Mouse (Mus musculus): ENCODE data around the gene Zdhhc18. TPM values are rescaled to one million over a fixed set of nuclear protein-coding genes. Genes with fewer than 3 reads are reported as not detected.
"Not testable (repeated sequence)": the region's sequence is repeated elsewhere in the genome, so short reads cannot be mapped to it uniquely, and the experiment has no call there.

Gene Zdhhc18
- total and polyA plus RNA-seq, 2 experiments from 2014 or later, result 1.7 to 11.4 TPM

DNA sequence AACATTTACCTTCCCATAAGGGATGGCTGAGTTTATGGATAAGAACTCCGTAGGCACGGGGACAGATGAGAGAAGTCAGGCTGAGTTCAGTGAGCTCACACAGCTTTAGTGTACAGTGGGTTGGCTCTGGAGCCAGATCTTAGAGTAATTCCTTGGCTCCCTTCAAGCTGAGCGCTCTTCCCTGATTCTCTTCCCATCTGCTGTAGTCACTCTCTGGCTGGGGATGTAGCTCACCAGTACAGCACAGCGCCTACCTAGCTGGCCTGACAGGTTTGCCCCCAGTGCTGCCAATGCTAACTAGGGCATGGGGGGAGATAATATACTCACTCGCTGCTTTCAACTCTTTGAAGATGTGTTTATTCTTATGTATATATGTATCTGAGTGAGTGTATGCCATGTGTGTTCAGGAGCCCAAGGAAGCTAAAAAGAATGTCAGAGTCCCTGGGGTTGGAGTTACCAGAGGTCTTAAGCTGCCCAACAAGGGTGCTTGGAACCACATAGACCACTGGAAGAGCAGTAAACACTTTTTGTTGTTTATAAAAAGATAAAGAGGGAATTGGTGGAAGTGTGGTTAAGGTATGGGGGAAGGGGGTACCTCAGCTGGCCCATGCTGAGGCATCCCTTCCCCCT lies 8.0 kb upstream of the Zdhhc18 start:
- H3K27ac ChIP-seq (ENCODE audit: low read depth), result no peak overlapping the region
- H3K27me3 ChIP-seq (ENCODE audit: control insufficient read depth, insufficient read depth, low read length), result no peaks in the 10 kb centered on the region
- no peak for TF ChIP-seq CTCF (IDR thresholded peaks at IDR 0.05; ENCODE audit: low read depth)
- TF ChIP-seq EP300 (IDR thresholded peaks at IDR 0.05; ENCODE audit: low read depth), result no peak
- H3K4me2 ChIP-seq (ENCODE audit: low read depth, low read length), result no peak overlapping the region
- no peaks in the 10 kb centered on the region for H3K9me3 ChIP-seq (replicated peaks; ENCODE audit: control insufficient read depth, low read length)
- no peak overlapping the region for H3K4me3 ChIP-seq (ENCODE audit: low read depth, low read length)
- peaks cover 22% of the 10 kb centered on the region for H3K4me1 ChIP-seq (ENCODE audit: control insufficient read depth, insufficient read depth)
- no peak for DNase-seq (ENCODE audit: low spot score)
- H3K36me3 ChIP-seq (replicated peaks; ENCODE audit: control insufficient read depth, insufficient read depth, low read length), result peaks cover 8% of the 10 kb centered on the region
- ATAC-seq (ENCODE audit: insufficient read depth, low read depth), result no peak
- WGBS, result 53% methylated on average over 5 of the region's 5 CpGs
- no peak overlapping the region for H3K9ac ChIP-seq (replicated peaks; ENCODE audit: low read depth, low read length)

DNA sequence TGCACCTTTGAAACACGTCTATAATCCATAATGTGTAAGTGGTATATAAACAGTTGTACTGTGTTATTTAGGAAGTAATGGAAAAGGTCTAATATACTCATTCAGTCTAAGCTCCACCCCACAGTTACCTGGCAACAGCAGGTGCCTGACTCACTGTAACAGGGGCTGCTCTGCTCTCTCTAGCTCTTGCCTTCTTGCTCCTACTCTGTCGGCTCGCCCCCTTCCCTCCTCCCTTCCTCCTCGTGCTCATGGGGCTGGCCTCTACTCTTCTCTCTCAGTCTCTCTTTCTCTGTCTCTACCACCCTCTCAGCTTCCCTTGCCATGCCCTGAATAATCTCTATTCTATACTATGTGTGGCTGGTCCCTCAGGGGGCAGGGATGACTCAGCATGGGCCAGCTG lies 7.0 kb upstream of the Zdhhc18 start:
- no peak for DNase-seq (ENCODE audit: low spot score)
- Histone ChIP-seq H3K27ac (ENCODE audit: low read depth) (no peak overlapping the region), H3K9ac (replicated peaks; ENCODE audit: low read depth, low read length) (no peak overlapping the region), H3K4me3 (ENCODE audit: low read depth, low read length) (no peak overlapping the region), H3K4me1 (ENCODE audit: control insufficient read depth, insufficient read depth) (peaks cover 22% of the 10 kb centered on the region), H3K4me2 (ENCODE audit: low read depth, low read length) (no peak overlapping the region), H3K36me3 (replicated peaks; ENCODE audit: control insufficient read depth, insufficient read depth, low read length) (peaks cover 2% of the 10 kb centered on the region), H3K9me3 (replicated peaks; ENCODE audit: control insufficient read depth, low read length) (no peaks in the 10 kb centered on the region), H3K27me3 (ENCODE audit: control insufficient read depth, insufficient read depth, low read length) (no peaks in the 10 kb centered on the region)
- no peak for TF ChIP-seq EP300 (IDR thresholded peaks at IDR 0.05; ENCODE audit: low read depth)
- no peak for TF ChIP-seq CTCF (IDR thresholded peaks at IDR 0.05; ENCODE audit: low read depth)
- ATAC-seq (ENCODE audit: insufficient read depth, low read depth), result no peak
- WGBS, result 29% methylated on average over 4 of the region's 4 CpGs

DNA sequence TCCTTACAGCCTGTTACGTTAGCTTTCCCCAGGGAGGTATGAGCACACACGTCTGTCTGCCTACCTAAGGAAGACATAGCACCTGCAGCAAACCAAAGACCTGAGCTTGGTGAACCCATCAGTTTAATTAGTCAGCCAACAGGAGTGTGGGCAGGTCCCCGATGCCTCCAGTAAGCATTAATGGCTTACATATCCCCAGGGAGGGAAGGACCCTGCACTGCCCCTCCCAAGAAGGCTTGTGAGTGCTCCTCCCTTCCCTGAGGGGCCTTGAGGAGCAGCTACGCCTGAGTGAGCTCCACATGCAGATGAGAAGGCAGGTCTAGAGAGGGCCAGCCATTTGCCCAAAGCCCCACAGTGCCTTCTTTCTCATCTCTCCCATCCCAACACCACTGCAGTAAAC lies 6.3 kb upstream of the Zdhhc18 start:
- no peak overlapping the region for H3K9ac ChIP-seq (replicated peaks; ENCODE audit: low read depth, low read length)
- WGBS, result 64% methylated on average over 4 of the region's 4 CpGs
- no peaks in the 10 kb centered on the region for H3K36me3 ChIP-seq (replicated peaks; ENCODE audit: control insufficient read depth, insufficient read depth, low read length)
- peaks cover 22% of the 10 kb centered on the region for H3K4me1 ChIP-seq (ENCODE audit: control insufficient read depth, insufficient read depth)
- no peaks in the 10 kb centered on the region for H3K9me3 ChIP-seq (replicated peaks; ENCODE audit: control insufficient read depth, low read length)
- no peak overlapping the region for H3K4me2 ChIP-seq (ENCODE audit: low read depth, low read length)
- no peak for TF ChIP-seq CTCF (IDR thresholded peaks at IDR 0.05; ENCODE audit: low read depth)
- no peak for TF ChIP-seq EP300 (IDR thresholded peaks at IDR 0.05; ENCODE audit: low read depth)
- no peaks in the 10 kb centered on the region for H3K27me3 ChIP-seq (ENCODE audit: control insufficient read depth, insufficient read depth, low read length)
- DNase-seq (ENCODE audit: low spot score) (no peak), ATAC-seq (ENCODE audit: insufficient read depth, low read depth) (no peak)
- no peak overlapping the region for H3K27ac ChIP-seq (ENCODE audit: low read depth)
- no peak overlapping the region for H3K4me3 ChIP-seq (ENCODE audit: low read depth, low read length)

DNA sequence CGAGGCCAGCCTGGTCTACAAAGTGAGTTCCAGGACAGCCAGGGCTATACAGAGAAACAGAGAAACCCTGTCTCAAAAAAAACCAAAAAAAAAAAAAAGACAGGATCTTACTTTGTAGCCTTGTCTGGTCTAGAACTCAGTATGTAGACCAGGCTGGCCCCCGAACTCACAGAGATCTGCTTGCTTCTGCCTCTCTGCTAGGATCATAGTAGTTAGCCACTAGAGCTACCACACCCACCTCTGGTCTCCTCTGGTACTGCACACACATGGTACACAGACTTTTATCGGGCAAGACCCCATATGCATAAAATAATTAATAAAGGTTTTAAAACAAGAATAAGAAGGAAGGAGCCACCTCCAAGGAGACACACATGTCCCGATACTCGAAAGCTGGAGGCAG lies 4.1 kb upstream of the Zdhhc18 start:
- not testable (repeated sequence) for H3K4me1 ChIP-seq (ENCODE audit: control insufficient read depth, insufficient read depth); H3K27ac ChIP-seq (ENCODE audit: low read depth); DNase-seq (ENCODE audit: low spot score); H3K4me3 ChIP-seq (ENCODE audit: low read depth, low read length); H3K9me3 ChIP-seq (replicated peaks; ENCODE audit: control insufficient read depth, low read length); H3K36me3 ChIP-seq (replicated peaks; ENCODE audit: control insufficient read depth, insufficient read depth, low read length); H3K4me2 ChIP-seq (ENCODE audit: low read depth, low read length); ATAC-seq (ENCODE audit: insufficient read depth, low read depth); H3K27me3 ChIP-seq (ENCODE audit: control insufficient read depth, insufficient read depth, low read length); H3K9ac ChIP-seq (replicated peaks; ENCODE audit: low read depth, low read length)
- WGBS, result 90% methylated on average over 5 of the region's 5 CpGs

DNA sequence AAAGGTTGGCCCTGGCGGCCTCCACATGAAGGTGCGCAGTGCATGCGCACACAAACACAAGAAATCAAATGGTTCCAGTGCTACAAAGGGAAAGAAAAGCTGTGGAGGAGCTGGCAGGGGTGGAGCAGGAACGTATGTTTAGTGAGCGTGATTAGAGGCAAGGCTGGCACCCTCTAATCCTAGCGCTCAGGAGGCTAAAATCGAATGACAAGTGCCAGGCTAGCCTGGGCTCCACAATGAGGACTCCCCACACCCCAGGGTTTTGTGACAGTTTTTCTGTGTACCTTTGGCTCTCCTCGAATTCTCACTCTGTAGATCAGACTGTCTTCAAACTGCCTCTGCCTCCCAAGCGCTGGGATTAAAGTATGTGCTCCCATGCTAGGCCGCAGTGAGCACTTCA lies 2.8 kb upstream of the Zdhhc18 start:
- H3K36me3 ChIP-seq (replicated peaks; ENCODE audit: control insufficient read depth, insufficient read depth, low read length), result no peaks in the 10 kb centered on the region
- DNase-seq (ENCODE audit: low spot score), result no peak
- H3K4me2 ChIP-seq (ENCODE audit: low read depth, low read length), result no peak overlapping the region
- no peak overlapping the region for H3K27ac ChIP-seq (ENCODE audit: low read depth)
- H3K9me3 ChIP-seq (replicated peaks; ENCODE audit: control insufficient read depth, low read length), result no peaks in the 10 kb centered on the region
- H3K4me1 ChIP-seq (ENCODE audit: control insufficient read depth, insufficient read depth), result no peaks in the 10 kb centered on the region
- H3K4me3 ChIP-seq (ENCODE audit: low read depth, low read length), result no peak overlapping the region
- H3K9ac ChIP-seq (replicated peaks; ENCODE audit: low read depth, low read length), result no peak overlapping the region
- 80% methylated on average over 10 of the region's 10 CpGs for WGBS
- no peaks in the 10 kb centered on the region for H3K27me3 ChIP-seq (ENCODE audit: control insufficient read depth, insufficient read depth, low read length)
- TF ChIP-seq CTCF (IDR thresholded peaks at IDR 0.05; ENCODE audit: low read depth) (no peak), EP300 (IDR thresholded peaks at IDR 0.05; ENCODE audit: low read depth) (no peak)
- no peak for ATAC-seq (ENCODE audit: insufficient read depth, low read depth)

DNA sequence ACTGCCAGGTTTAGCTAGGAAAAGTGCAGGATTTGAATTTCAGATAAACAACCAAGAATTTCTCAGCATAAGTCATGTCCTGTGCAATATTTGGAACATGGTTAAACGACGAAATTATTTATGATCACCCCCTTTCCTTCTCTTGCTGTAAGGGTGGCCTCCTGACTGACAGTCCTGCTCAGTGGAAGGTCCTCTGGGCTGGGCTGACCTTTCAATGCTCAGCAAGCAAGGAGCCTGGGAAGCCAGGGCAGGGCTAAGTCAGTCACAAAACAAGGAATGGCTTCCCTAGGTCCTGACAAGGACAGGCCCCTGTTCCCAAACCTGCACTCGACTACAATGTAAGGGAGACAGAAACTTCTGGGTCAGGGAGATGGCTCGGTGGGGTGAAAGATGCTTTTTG lies 2.0 kb upstream of the Zdhhc18 start:
- no peak for TF ChIP-seq EP300 (IDR thresholded peaks at IDR 0.05; ENCODE audit: low read depth)
- no peak for TF ChIP-seq CTCF (IDR thresholded peaks at IDR 0.05; ENCODE audit: low read depth)
- no peak overlapping the region for H3K4me2 ChIP-seq (ENCODE audit: low read depth, low read length)
- H3K9me3 ChIP-seq (replicated peaks; ENCODE audit: control insufficient read depth, low read length), result no peaks in the 10 kb centered on the region
- 69% methylated on average over 4 of the region's 4 CpGs for WGBS
- no peak overlapping the region for H3K27ac ChIP-seq (ENCODE audit: low read depth)
- no peak for ATAC-seq (ENCODE audit: insufficient read depth, low read depth)
- DNase-seq (ENCODE audit: low spot score), result no peak
- H3K9ac ChIP-seq (replicated peaks; ENCODE audit: low read depth, low read length), result no peak overlapping the region
- no peak overlapping the region for H3K4me3 ChIP-seq (ENCODE audit: low read depth, low read length)
- no peaks in the 10 kb centered on the region for H3K27me3 ChIP-seq (ENCODE audit: control insufficient read depth, insufficient read depth, low read length)
- H3K36me3 ChIP-seq (replicated peaks; ENCODE audit: control insufficient read depth, insufficient read depth, low read length), result no peaks in the 10 kb centered on the region
- no peaks in the 10 kb centered on the region for H3K4me1 ChIP-seq (ENCODE audit: control insufficient read depth, insufficient read depth)
